Mouse (Mus musculus): ENCODE data around the gene Xpc. TPM values are rescaled to one million over a fixed set of nuclear protein-coding genes. Genes with fewer than 3 reads are reported as not detected.

Gene Xpc
- total RNA-seq (2021), result 10 to 100 TPM; 12.5 to 14.5 TPM

DNA sequence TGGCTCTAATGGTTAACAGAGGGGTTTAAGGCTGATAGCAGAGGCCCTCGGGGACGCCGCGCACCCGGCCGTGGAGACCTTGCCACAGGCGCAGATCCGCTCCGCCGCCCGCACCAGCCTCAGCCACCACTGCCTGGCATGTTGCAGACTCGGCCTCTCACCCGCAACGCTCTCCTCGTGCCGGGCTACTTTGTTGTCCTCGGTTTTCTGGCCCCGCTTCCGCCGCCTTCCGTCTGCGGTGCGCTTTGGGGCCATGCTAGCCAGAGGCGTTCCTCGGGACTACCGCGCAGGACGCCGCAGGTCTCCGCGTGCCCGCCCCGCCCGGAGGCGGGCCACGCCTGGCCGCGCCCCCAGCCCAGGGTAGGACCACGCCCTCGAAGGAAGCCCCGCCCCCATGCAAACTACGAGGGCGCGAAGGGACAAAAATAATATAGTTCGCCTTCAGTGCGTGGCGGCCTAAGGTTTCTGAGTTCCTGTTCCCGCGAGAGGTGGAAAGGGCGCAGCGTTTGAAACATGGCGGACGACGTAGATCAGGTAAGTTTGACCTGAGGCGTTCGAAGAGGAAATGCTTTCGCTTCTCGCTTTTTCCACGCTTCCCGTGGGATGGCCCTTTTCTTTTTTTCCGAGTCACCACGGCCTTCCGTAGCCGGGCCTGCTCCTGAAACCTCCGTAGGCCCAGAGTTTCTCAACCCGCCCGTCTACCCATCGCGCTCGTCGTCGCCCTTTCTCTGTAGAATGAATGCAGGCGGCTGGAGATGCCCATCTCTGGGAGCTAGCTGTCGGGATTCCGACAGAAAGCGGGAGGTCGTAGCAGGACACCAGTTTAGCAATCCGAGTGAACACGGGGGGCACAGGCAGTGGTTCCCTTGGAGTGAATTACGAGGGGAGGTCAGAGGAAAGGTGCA is at the start of gene Xpc, which contains the start of gene Lsm3:
Gene Xpc, minus strand, starts transcription at position 344 of the 905 bp plus-strand sequence.
Gene Lsm3, plus strand, starts transcription at position 384 of the 905 bp plus-strand sequence.
- DNase-seq, result peak; percentile 97 to 99

DNA sequence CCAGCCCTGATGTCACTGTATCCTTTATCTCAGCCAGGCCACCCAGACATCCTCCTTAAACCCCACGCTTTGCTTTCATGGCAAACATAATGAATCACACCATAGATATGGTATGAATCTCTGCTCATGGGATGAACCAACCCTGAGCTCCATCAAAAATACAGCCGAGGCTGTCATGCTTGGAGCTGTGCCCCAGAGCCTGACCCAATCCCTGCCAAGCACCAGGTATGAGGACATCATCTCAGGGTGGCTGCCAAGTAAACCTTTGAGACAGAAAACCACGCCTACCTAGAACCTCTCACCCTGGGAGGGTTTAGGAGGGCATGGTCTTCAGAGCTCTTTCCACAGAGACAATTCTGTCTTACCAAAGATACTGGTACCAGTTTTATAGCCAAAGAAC is 47.3 kb upstream of the Xpc start:
- no peak for DNase-seq

DNA sequence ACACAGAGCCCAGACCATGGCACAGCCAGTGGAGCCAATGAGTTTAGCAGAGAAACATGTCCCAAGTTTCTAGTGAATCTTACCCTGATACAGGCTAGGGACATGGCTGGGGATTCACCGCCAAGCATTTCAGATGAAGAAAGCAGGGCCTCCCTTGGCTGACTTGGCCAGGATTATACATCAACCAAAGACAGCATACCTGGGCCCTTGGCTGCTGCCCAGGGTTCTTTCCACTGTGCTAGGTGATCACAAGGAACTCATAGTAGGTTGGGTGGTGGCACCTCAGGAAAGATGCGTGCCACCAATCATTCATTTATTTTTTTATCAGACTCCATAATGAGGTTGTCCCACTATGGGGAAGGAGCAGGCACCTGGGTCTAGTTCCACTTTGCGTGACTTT is 44.5 kb upstream of the Xpc start:
- DNase-seq, result no peak

DNA sequence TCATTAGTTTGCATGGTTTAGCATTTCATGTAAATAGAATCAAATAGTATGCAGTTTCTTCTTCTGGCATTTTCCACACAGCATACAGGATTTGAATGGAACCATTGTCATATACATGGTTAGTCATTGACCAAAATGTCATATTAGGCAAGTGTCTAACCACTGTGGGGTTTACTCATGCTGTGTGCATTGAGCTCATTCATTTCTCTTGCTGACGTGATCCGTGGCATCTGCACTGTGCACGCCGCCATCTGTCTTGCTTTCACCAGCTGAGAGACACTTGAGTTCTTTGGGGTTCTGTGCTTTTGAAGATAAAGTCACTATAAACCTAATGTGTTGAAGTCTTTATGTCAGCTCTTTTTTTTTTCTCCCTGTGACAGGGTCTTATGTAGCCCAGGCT is 43.7 kb upstream of the Xpc start:
- DNase-seq, result peak; percentile 66 to 72

DNA sequence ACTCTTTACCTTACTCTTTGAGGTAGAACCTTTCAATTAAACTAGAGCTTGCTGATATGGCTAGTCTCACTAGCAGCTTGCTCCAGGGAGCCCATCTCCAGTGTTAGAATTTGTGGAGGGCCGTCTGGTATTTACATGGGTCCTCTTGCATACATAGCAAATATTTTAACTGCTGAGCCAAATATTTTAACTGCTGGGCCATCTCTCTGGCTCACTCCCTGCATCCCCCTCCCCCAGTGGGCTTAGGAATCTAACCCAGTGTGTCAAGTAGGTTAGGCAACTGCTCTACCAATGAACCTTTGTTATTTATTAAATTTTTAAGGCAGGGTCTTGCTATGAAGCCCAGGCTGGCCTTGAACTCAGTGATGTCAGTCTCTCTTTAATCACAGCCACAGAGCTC is 42.9 kb upstream of the Xpc start:
- DNase-seq, result no peak

DNA sequence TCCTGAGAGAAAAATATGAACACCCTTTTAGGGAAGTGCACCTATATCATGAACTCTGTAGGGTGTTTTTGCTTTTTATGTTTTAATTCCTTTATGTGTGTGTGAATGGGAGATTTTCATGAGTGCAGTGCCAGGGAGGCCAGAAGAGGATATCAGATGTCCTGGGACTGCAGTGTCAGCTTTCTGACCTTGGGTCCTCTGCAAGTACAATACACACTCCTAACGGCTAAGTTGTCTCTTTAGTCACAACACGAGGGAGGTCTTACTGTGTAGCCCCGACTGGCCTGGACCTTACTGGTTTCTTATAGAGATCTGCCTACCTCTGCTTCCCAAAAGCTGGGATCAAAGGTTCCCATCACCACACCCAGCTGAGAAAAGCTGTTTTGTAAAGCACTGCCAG is 37.0 kb upstream of the Xpc start:
- DNase-seq, result no peak

DNA sequence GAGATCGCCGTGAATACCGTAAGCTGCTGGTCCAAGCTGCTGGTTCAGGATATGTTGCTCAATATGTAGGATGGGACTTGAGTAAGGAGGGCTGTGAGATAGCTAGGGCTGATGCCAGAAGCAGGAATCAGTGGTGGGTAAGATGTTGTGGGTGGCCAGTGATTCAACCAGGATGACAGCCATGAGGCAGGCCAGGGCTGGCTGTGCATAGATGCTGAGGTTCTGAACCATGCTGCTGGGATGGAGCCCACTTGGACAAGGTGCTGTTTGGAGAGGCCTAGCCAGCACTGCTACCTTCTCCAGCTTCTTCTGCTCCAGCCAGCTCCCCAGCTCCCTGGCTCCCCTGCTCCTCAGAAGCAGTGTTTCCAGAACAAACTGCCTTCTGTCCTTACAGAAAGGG is 36.0 kb upstream of the Xpc start:
- DNase-seq, result no peak

DNA sequence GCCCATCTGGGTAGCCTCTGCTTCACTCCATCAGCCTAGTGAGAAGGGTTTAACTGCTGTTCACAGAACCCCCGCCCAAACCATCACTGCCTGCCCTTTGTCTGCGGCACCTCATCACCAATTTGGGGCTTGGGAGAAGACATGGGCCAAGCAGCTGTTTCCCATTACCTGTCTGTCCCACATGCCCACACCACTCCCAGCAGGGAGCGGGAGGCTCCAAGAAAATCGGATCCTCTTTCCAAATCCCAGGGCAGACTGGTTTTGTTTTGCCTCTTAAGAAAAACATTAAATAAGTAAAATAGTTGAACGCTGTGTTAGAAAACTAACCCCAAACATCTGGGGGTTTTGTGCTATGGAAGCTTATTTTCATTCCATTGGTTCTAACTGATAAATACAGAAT is 33.9 kb upstream of the Xpc start:
- DNase-seq, result no peak

DNA sequence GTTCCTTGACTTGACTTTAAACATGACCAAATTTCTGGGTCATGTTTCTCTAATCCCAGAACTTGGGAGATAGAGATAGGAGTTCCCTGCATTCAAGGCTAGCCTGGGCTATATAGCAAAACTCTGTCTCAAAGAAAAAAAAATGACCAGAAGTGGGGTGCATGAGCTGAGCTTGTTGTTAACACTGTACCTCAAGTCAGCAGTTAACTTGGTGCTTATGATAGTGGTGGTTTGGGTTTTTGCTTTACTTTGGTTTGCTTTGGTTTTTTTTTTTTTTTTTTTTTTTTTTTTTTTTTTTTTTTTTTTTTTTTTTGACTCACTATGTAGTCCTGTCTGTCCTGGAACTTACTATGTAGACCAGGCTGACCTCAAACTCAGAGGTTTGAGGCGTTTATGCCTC is 31.6 kb upstream of the Xpc start:
- no peak for DNase-seq

DNA sequence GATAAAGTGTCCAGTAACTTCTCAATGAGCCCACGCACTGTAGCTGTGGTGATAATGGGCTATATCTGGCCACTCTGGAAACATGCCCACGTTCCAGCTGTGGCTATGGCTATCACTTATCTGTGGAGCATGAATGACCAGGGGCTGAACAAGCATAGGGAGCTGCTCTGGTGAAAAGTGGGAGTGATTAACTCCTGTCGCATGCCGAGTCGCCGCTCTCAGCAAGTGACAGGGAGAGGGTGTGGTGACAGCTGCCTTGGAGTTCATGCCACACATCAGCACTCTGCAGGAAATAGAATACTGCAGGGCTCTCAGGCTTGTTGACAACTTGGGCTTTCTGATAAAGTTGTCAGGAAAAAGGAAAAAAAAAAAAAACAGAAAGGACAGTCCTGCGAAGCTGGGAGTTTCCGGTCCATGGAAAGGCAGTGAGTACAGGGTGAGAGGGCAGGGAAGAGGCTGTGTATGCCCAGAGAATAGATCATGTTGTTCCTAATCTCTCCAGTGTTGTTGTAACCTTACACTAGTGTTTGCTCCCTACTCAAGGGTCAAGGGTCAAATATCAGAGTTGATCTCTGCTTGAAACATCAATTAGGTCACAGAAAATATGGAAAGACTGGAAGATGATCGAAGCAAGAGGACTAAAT is 30.7 kb upstream of the Xpc start:
- DNase-seq, result no peak

DNA sequence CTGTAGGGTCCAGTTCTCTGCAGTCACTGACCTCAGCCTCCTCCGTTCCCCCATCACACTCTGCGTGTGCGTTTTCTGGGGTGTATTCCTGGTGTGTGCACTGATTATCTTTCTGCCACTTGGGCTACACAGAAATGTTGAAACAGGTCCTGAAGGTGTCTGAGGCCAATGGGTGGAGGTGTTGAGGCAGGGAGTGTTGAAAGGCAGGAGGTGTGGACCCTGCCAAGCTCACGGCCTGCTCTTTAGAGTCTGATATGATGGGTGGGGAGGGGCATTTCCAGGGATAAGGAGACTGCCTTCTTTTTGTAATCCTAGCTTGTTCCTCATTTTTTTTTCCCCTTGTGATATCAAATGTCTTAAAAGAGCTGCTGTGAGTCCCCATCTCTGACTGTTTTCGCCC is 27.4 kb upstream of the Xpc start:
- DNase-seq, result no peak

DNA sequence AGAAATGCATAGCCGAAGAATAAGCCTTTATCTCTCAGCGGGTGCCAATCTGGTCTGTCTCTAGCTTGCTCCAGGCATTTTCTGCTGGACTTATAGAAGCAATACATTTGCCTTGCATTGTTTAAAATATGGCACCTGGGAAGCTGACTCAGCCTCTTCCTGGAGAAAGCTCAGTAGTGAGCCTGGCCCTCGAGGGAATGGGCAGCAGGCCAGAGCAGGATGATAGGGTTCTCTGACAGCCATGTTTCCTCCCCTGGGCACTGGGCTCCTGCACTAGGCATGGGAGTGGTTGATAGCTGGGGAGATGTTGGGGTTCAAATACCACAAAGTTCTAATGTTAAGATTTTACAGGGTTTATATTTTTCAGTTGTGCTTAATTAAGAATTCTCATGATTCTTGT is 25.6 kb upstream of the Xpc start:
- no peak for DNase-seq

DNA sequence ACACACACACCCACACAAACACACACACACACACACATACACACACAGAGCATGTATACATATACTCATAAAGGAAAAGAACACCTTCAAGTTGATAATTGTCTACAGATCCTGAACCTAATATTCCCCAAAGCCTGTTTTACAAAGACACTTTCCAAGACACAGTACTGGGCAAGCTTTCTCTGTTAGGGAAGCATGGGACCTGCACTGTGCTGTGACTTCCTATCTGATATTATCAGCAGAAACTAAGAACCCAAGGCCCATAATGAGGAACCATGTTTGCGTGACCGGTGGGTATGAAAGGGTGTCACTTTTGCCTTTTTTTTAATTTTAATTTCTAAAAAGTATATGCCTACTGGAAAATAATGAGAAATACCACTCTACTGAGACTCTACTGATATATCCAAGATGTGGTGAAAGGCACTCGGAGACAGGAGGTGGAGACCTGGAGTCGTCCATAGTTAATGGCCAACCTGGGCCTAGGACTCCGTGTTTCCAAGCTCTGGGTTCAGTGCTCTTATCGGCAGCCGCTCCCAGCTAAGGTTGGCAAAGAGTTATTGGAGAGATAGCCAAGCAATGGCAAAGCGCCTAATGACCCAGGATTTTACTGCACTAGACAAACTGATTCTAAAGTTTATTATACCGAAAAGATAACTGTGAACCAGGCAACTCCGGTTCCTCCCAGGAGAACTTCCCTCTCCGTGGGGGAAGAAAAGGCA is 20.5 kb upstream of the Xpc start:
- DNase-seq, result no peak

DNA sequence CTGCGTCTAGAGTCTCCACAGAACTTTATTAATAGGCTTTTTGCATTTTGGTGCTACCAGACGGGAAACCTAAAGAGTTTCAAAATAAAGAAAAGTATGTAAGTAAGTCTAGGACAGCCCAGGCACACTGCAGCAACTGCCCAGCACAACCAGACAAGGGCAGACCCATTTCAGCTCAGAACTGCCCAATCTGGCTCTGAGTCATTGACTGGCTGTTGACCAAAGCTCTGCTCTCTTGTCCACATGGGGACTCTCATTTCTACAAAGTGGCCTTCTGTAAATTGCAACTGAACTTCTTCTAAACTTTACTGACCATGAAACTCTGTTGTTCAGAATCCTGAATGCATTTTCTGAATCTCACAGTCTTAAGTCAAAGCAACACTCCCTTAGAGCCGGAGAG is 19.5 kb upstream of the Xpc start:
- no peak for DNase-seq

DNA sequence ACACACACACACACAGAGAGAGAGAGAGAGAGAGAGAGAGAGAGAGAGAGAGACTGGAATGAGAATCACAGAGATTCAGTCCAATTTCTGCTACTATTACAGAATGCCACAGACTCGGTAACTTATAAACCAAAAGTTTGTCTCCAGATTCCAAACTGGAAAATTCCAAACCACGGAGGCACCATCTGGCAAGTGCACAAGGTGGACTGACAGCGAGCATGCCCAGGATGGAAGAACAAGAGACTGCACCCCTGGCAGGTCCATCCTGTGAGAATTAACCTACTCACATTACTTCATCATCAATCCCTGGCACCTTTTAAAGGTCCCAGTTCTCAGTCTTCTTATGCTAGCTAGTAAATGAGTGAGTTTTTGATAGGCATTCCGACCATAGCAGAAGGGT is 18.6 kb upstream of the Xpc start:
- no peak for DNase-seq

DNA sequence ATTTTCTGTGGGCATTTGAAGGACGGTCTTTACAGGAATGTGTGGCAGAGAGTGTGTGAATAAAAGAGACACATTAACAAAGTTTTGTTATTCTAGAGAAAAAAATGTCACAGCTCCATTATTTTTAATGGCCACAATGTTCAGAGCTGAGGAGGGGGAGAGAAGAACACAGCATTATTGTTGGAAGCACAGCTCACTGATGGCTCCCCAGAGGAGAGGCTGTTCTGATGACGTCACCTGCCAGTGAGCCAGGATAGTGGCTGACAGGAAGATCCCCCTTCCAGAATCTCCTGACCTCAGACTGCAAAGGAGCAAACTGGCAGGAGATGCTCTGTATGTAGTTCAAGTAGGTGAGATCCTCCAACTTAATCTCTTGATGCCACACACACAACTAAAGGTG is 18.1 kb upstream of the Xpc start:
- DNase-seq, result no peak

DNA sequence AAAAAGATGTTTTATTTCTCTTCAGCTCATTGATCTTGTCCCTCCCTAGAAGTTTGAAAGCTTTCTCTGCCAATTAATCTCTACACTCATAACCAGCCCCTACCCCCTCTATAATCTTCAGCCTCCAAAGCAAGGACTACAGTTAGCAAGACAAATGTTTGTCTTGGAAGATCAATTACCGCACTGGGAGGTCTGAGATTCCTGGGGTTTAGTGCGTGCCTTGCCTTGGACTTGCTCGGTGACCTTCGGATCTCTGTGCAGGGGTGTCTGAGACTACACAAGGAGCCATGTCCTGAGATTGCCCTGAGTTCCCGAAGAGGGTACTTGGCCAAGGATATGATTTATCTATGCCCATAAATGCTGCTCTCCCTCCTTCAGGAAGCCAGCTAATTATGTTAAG is 17.7 kb upstream of the Xpc start:
- no peak for DNase-seq

DNA sequence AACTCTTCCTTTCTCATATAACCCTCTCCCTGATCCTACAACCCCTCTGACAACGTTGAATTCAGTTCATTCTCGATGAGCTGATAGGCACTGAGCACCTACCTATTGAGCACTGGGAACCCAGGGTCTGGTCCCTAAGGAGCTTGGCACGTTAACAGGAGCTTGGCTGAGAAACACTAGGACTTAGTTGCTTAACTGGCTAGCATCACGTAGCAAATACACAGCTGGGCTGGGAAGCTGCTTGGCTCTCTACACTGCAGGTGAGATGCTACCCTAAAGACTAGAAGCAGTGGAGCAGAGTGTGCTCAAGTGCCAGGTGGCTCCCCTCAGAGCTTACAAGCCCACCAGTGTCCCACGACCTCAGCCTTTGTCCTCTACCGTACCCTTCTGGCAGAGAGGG is 17.0 kb upstream of the Xpc start:
- DNase-seq, result no peak

DNA sequence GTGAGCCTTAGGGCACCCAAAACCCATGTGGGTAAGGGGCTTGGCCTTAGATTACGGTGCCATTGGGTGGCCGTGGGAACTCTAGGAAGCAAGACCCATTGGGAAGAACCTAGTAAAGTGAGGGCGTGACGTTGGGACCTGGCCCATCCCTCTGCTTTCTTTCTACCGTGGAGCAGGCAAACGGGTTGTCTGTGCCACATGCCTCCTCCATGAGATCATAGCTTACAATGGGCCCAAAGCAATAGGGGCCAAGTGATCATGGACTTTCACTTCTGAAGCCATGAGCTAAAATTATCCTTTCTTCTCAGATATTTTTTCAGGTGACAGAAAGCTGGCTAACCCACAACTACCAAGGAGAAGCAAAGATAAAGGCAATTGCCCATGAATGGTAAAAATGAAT is 15.6 kb upstream of the Xpc start:
- DNase-seq, result no peak

DNA sequence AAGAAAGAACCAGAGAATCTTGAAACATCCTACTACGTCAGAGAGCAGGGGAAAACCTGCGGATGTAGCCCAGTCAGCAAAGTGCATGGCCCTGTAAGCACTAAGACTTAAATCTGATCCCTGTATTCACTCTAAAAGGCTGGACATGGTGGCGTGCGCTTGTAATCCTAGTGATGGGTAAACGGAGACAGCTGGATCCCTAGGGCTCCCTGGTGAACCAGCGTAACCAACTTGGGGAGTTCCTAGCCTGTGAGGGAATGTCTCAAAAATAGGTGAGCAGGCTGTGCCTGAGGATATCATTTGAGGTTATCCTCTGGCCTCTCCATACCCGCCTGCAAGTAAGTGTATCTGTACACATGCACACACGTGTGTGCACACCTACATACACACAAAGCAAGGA is 15.0 kb upstream of the Xpc start:
- no peak for DNase-seq

DNA sequence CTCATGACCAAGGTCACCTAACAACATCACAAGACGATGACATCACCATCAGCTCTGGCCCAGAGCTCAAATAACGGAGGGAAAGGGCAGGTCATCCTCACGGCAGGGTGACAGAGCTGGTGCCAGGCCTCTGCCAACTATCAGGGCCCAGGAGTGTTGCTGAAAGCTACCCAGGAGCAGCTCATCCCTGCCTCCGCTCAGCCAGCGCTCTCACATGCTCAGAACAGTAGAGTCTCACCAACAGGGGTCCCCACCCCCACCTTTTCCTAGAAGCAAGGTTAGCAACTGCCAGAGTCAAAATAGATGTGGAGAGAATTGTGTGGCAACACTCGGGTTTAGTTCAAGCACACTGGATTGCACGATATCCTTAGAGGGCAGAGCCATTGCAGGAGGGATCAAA is 12.6 kb upstream of the Xpc start:
- DNase-seq, result no peak

DNA sequence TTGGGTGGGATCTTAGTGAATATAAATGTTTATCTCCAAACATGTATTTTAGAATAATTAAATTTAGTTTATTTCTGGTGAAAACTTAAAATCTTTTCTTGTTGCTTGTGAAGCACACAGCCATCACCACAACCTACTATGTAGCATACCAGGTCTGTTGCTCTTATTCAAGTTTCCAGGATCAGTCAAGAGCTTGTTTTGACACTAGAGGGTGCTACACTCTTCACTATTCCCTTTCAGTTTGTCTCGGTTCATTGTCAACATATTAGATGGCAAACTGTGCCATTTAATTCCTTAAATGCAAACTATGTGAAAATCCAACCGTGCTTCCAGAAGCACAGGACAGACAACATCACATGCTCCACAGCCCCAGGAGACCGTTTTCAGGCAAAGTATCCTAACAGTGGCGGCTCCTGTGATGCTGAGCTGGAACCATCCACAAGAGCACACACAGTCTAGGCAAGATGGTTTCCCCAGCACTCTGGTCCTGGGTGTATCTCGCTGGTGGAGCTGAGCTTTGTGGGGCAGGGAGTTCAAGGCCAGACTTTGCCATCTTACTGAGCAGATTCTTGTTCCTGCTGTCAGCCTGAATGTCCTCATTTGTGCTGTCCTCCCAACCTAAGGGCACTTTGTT is 11.7 kb upstream of the Xpc start:
- no peak for DNase-seq

DNA sequence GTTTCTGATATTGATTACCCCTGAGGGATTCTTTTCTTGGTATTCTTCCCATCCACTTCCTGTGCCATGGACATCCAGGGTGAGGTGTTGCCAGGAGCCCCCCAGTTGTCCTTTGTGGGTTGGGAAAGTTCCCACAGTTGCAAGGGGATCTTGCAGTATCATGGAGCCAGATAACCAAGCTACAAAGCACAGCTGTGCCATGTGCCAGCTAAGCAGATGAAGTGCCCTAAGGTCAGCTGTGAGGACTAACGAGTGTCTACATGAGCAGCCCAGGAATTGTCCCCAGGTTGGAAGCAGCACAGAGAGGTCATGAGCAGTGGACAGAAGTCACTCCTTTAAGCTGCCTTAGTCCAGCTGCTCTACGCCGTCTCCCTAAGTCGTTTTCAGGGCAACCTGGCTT is 9.9 kb upstream of the Xpc start:
- no peak for DNase-seq

Data from layer of hippocampus, postnatal 36 days (tissue).